Mouse (Mus musculus) neural tube, embryonic 11.5 days (tissue): ENCODE data around the gene Bloc1s6. TPM values are rescaled to one million over a fixed set of nuclear protein-coding genes. Genes with fewer than 3 reads are reported as not detected.

Experiments used
- ATAC-seq: fragments of 200-750 bp; cut with Nextera tagmentation; 2 replicates; pipeline ENCODE4 v1.8.0; 2017; ENCODE audit warnings: moderate number of reproducible peaks, mild to moderate bottlenecking, moderate TSS enrichment, moderate library complexity; ENCODE audit not compliant: insufficient read depth, low FRiP score, low TSS enrichment
- DNase-seq: peaks from one replicate; pipeline ENCODE4 v3.0.0-alpha.2; 2015; ENCODE audit warnings: low spot score
- H3K27ac ChIP-seq: fragments of 300-500 bp; sonication (generic); 2 replicates; pipeline ENCODE4 v1.5.1; 2014; ENCODE audit warnings: low read depth, mild to moderate bottlenecking, low read length
- H3K27me3 ChIP-seq: fragments of 300-500 bp; sonication (generic); 2 replicates; pipeline ENCODE4 v1.6.1; 2014; ENCODE audit warnings: mild to moderate bottlenecking, low read length, mixed read lengths; ENCODE audit not compliant: control insufficient read depth, insufficient read depth
- H3K36me3 ChIP-seq: fragments of 300-500 bp; sonication (generic); 2 replicates; pipeline ENCODE4 v1.6.1; 2014; ENCODE audit warnings: mild to moderate bottlenecking, low read length, moderate library complexity, mixed read lengths; ENCODE audit not compliant: control insufficient read depth, insufficient read depth
- H3K4me1 ChIP-seq: fragments of 300-500 bp; sonication (generic); 2 replicates; pipeline ENCODE4 v1.6.1; 2014; ENCODE audit warnings: low read length, mixed read lengths; ENCODE audit not compliant: control insufficient read depth, insufficient read depth
- H3K4me2 ChIP-seq: fragments of 300-500 bp; sonication (generic); 2 replicates; pipeline ENCODE4 v1.6.1; 2014; ENCODE audit warnings: low read depth, mild to moderate bottlenecking, moderate library complexity
- H3K4me3 ChIP-seq: fragments of 300-500 bp; sonication (generic); 2 replicates; pipeline ENCODE4 v1.5.1; 2014; ENCODE audit warnings: low read depth, low read length
- H3K9ac ChIP-seq: fragments of 300-500 bp; sonication (generic); 2 replicates; pipeline ENCODE4 v1.6.1; 2014; ENCODE audit warnings: mild to moderate bottlenecking, low read length
- H3K9me3 ChIP-seq: fragments of 300-500 bp; sonication (generic); 2 replicates; pipeline ENCODE4 v1.6.1; 2016; ENCODE audit warnings: low read length; ENCODE audit not compliant: control insufficient read depth
- WGBS: fragments of 180-500 bp; shearing (Covaris S2); extraction: QIAGEN DNeasy Blood & Tissue Kit; methylation state at CpG from one replicate; pipeline ENCODE4 v1.1.7; 2014; 5-methylcytosine and 5-hydroxymethylcytosine counted together
- polyA plus RNA-seq: library from polyadenylated mRNA; unstranded; fragments of >200 nt; fragmentation: Nextera tagmentation; extraction: Ambion mirVana; gene quantifications from 2 replicates; pipeline ENCODE4 v1.2.1, GENCODE M21; 2014

Bloc1s6 gene
- polyA plus RNA-seq, 1 experiment from 2014 or later = 67.4 TPM

DNA sequence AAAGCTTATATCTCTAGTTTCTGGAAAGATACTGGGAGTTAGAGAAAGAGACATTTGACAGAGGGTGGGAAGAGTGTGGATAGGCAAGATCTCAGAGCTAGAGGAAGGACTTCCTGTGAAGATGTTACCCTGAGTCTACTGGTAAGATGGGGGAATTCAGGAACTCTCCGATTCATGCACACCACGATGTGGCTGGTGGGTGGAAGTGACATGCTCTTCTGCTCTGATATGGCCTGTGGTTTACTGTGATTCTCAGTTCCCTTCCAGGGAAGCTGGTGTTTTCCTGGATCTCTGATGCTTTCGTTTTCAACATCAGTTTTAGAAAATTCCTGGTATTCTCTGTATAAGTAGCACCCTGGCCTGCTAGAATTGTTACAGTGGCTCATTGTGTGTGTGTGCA lies 26.4 kb upstream of the Bloc1s6 start:
- Histone ChIP-seq H3K9ac (no peak overlapping the region), H3K9me3 (no peaks in the 10 kb centered on the region), H3K36me3 (no peaks in the 10 kb centered on the region), H3K27ac (no peak overlapping the region), H3K4me1 (no peaks in the 10 kb centered on the region), H3K27me3 (no peaks in the 10 kb centered on the region), H3K4me2 (no peak overlapping the region), H3K4me3 (no peak overlapping the region)
- 85% methylated on average over 3 of the region's 3 CpGs for WGBS
- DNase-seq (no peak), ATAC-seq (no peak)

DNA sequence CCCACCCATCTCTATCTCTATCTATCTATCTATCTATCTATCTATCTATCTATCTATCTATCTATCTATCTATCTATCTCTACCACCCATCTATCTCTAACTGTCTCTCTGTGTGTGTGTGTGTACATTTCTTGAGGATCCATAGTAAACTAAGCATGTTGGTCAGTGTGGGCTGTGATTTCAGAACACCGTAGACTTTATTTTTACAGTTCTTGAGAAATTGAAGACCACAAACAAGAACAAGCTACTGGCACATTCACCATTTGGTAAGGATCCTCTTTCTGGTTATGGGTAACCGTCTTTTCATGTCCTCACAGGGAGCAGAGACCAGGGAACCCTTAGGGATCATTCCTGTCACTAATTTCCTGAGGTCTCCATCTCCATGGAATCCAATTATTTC lies 25.5 kb upstream of the Bloc1s6 start:
- no peaks in the 10 kb centered on the region for H3K27me3 ChIP-seq
- no peak overlapping the region for H3K4me3 ChIP-seq
- H3K9me3 ChIP-seq = no peaks in the 10 kb centered on the region
- H3K27ac ChIP-seq = no peak overlapping the region
- no peaks in the 10 kb centered on the region for H3K36me3 ChIP-seq
- no peak for DNase-seq
- ATAC-seq = no peak
- 89% methylated on average over 2 of the region's 2 CpGs for WGBS
- no peak overlapping the region for H3K4me2 ChIP-seq
- H3K9ac ChIP-seq = no peak overlapping the region
- H3K4me1 ChIP-seq = no peaks in the 10 kb centered on the region

DNA sequence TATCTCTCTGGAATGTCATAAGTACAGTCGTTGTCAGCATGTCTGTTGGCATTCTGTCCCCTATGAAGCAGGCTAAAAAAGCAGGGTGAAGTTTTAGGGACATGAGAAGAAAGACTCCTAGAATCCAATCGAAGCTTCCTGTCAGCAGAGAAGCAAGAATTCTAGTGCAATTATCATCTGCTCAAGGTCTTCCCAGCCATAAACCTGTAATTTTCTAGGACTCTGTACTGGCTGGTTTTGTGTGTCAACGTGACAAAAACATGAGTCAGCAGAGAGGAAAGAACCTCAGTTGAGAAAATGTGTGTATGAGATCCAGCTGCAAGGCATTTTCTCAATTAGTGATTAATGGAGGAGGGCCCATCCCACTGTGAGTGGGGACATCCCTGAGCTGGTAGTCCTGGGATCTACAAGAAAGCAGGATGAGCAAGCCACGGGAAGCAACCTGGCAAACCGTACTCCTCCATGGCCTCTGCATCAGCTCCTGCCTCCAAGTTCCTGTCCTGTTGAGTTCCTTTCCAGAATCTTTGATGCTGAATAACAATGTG lies 23.1 kb upstream of the Bloc1s6 start:
- H3K9me3 ChIP-seq = no peaks in the 10 kb centered on the region
- WGBS = 76% methylated on average over 5 of the region's 5 CpGs
- H3K4me2 ChIP-seq = no peak overlapping the region
- no peaks in the 10 kb centered on the region for H3K36me3 ChIP-seq
- no peaks in the 10 kb centered on the region for H3K27me3 ChIP-seq
- no peak overlapping the region for H3K4me3 ChIP-seq
- no peak overlapping the region for H3K27ac ChIP-seq
- DNase-seq (no peak), ATAC-seq (no peak)
- no peaks in the 10 kb centered on the region for H3K4me1 ChIP-seq
- H3K9ac ChIP-seq = no peak overlapping the region

DNA sequence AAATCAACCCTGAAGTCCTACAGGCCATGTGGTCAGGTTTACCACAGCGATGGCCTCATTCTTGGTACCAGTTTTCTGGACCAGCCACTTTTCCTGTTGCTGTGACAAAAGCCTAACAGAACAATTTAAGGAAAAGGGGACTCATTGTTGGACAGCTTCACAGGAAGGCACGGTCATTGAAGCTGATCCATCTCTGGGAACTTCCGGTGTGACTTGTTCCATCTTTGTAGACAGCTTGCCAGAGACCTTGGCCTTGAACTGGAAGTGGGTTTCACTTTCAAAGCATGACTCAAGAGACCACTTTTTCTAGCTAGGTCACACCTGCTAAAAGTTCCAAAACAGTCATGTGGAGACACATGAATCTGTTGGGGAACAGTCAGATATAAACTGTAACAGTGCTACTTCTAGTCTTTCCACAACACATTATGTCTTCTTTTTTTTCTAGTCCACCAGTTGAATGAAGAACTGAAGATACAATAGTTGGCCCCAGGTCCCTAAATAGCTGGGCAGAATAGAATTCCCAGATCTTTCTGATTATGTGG lies 21.9 kb upstream of the Bloc1s6 start:
- H3K36me3 ChIP-seq = no peaks in the 10 kb centered on the region
- no peak overlapping the region for H3K27ac ChIP-seq
- DNase-seq = no peak
- H3K4me2 ChIP-seq = no peak overlapping the region
- no peaks in the 10 kb centered on the region for H3K4me1 ChIP-seq
- ATAC-seq = no peak
- WGBS = 85% methylated on average over 3 of the region's 3 CpGs
- H3K4me3 ChIP-seq = no peak overlapping the region
- H3K27me3 ChIP-seq = no peaks in the 10 kb centered on the region
- no peak overlapping the region for H3K9ac ChIP-seq
- H3K9me3 ChIP-seq = no peaks in the 10 kb centered on the region

DNA sequence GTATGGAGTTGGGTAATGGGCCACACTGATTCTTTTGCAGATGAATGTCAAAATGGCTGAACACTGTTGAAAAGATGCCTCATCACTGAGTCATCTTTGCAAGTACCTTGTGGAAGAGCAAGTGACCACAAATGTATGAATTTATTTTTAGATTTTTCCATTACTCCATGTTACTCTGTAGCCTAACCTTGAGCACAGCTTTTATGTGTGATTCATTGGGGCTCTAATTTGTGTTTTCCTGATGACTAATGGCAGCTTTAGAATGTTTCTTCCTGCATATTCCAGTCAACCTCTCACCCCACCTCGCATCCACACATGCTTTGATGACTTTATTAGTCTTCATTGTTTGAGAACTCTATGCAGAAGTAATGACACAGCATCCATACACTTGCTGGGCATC lies 19.1 kb upstream of the Bloc1s6 start:
- no peak for DNase-seq
- H3K9ac ChIP-seq = no peak overlapping the region
- H3K4me3 ChIP-seq = no peak overlapping the region
- H3K9me3 ChIP-seq = no peaks in the 10 kb centered on the region
- WGBS = 71% methylated on average over 1 of the region's 1 CpGs
- no peak for ATAC-seq
- H3K4me1 ChIP-seq = no peaks in the 10 kb centered on the region
- no peak overlapping the region for H3K4me2 ChIP-seq
- no peak overlapping the region for H3K27ac ChIP-seq
- no peaks in the 10 kb centered on the region for H3K36me3 ChIP-seq
- H3K27me3 ChIP-seq = no peaks in the 10 kb centered on the region

DNA sequence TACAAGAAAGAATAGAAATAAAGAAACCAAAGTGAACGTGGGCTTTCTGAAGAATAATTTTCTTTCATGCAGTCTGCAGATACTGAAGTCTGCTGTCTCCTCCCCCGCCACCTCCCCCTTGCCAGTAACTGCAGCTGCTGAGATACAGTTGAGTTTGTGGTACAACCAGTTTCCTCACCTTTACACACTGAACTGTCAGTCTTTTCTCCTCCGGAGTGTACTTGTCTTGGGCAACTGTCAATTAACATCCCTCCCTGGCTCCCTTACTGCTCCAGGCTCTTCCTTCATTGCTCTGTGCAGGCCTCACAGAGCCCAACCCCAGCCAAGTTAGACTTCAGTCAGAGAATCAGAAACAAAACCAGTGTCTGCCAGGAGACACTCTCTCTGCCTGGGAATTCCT lies 17.7 kb upstream of the Bloc1s6 start:
- Histone ChIP-seq H3K27me3 (no peaks in the 10 kb centered on the region), H3K4me2 (no peak overlapping the region), H3K4me1 (no peaks in the 10 kb centered on the region), H3K36me3 (no peaks in the 10 kb centered on the region), H3K27ac (no peak overlapping the region), H3K4me3 (no peak overlapping the region), H3K9ac (no peak overlapping the region), H3K9me3 (no peaks in the 10 kb centered on the region)
- WGBS = 81% methylated on average over 3 of the region's 3 CpGs
- ATAC-seq = no peak
- DNase-seq = no peak

DNA sequence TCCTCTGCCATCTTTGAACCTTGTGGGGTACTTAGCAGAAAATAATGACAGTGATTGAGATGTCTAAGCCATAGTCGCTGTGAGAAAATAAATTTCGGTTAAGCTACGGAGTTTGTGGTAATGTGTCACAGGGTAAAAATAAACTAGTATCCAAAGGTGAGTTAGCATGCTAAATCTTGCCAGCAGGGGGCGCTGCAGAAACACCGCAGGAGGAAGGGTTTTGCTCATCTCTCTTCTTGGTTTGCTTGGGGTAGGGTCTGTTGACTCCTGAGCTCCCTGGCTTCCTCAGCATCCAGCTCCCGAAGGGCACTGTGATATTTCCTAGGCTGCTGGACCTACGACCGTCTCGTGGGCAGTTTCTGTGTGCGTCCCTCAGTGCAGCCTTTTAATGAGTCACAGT lies 12.7 kb upstream of the Bloc1s6 start:
- H3K4me2 ChIP-seq = no peak overlapping the region
- no peaks in the 10 kb centered on the region for H3K4me1 ChIP-seq
- no peak overlapping the region for H3K4me3 ChIP-seq
- no peaks in the 10 kb centered on the region for H3K36me3 ChIP-seq
- WGBS = 62% methylated on average over 10 of the region's 10 CpGs
- DNase-seq (peak; percentile 28), ATAC-seq (no peak)
- no peak overlapping the region for H3K9ac ChIP-seq
- no peaks in the 10 kb centered on the region for H3K9me3 ChIP-seq
- H3K27ac ChIP-seq = no peak overlapping the region
- H3K27me3 ChIP-seq = no peaks in the 10 kb centered on the region

DNA sequence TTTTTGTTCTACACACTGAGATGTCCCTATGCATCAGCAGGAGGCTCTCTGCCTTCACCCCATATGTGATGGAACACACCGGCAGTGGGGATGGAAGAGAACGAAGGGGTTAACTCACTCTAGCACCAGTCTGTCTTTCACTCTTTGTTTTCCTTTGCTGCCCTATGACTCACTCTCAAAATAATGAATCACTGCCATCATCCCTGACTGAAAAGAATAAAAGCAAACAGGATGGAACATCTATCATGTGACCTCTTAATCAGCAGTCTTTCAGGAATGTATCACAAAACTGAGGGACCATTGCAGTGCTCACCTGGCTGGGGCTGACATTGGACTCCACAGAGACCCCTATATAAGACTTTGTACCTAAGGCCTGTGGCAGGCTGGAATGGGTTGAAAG lies 6.8 kb upstream of the Bloc1s6 start:
- H3K36me3 ChIP-seq = no peaks in the 10 kb centered on the region
- WGBS = 81% methylated on average over 2 of the region's 2 CpGs
- no peak overlapping the region for H3K4me3 ChIP-seq
- no peaks in the 10 kb centered on the region for H3K9me3 ChIP-seq
- H3K4me2 ChIP-seq = no peak overlapping the region
- no peak overlapping the region for H3K9ac ChIP-seq
- DNase-seq (no peak), ATAC-seq (no peak)
- H3K27ac ChIP-seq = no peak overlapping the region
- no peaks in the 10 kb centered on the region for H3K4me1 ChIP-seq
- H3K27me3 ChIP-seq = 0 out of 2 replicates have a peak, but pooled peaks cover 4% of the 10 kb centered on the region

DNA sequence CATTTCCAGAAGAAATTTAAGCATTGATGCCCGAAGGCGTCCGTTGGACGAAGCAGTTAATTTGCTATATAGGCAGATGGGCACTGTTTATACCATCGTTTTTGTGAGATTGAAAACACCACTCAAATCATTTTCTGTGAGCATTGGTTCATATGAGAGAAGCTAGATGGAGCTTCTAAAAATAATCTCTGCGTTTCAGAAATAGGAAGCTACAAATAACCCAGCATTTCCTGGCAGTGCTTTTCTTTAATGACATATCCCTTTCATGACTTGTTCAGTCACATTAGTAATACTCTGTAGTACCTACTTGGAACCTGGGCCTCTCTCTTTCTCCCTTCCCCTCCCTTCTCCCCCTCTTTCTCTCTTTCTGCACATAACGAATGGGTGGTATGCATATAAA lies 720 bp downstream of the Bloc1s6 start:
- WGBS = 33% methylated on average over 7 of the region's 7 CpGs
- peak overlapping the region; percentile 93 for H3K9ac ChIP-seq
- no peak overlapping the region; the same call in 1 of the 2 replicates for H3K27ac ChIP-seq
- ATAC-seq = no peak
- H3K4me1 ChIP-seq = peaks cover 5% of the 10 kb centered on the region
- H3K9me3 ChIP-seq = no peaks in the 10 kb centered on the region
- DNase-seq = no peak
- H3K36me3 ChIP-seq = no peaks in the 10 kb centered on the region
- H3K4me3 ChIP-seq = peak overlapping the region; percentile 82
- H3K4me2 ChIP-seq = peak overlapping the region; percentile 52
- 0 out of 2 replicates have a peak, but pooled peaks cover 4% of the 10 kb centered on the region for H3K27me3 ChIP-seq
